Mouse (Mus musculus): ENCODE measurements around the gene Scamp4. TPM values are rescaled to one million over a fixed set of nuclear protein-coding genes. Genes with fewer than 3 reads are reported as not detected.

The Scamp4 gene
- total and polyA plus RNA-seq, 3 experiments: 18.5 to 89.9 (median 33.2) TPM

- peak overlapping the region; percentile 52 for H3K4me2 ChIP-seq (ENCODE audit: insufficient read depth, low read depth, poor library complexity, severe bottlenecking)
- no peak for DNase-seq (ENCODE audit: extremely low read depth)
- peak overlapping the region; percentile 87; the same call in 1 of the 2 replicates for H3K9ac ChIP-seq (ENCODE audit: insufficient read depth, low read depth)
- no peaks in the 10 kb centered on the region for H3K9me3 ChIP-seq (replicated peaks; ENCODE audit: low read length)
- peaks cover 13 to 48% of the 10 kb centered on the region in 2 experiments for H3K4me1 ChIP-seq (ENCODE audit: control insufficient read depth in 1 of 2, insufficient read depth in 2 of 2)
- no peaks in the 10 kb centered on the region for H3K27me3 ChIP-seq (replicated peaks)
- peaks cover 62% of the 10 kb centered on the region for H3K79me2 ChIP-seq (replicated peaks; ENCODE audit: control insufficient read depth, extremely low read depth, insufficient read depth, poor library complexity, severe bottlenecking)
- TF ChIP-seq TBP (conservative IDR thresholded peaks at IDR 0.05; ENCODE audit: low read depth, low read length) (no peak), ZC3H11A (IDR thresholded peaks at IDR 0.05; ENCODE audit: low read depth, low read length) (no peak), ZKSCAN1 (IDR thresholded peaks at IDR 0.05; ENCODE audit: borderline replicate concordance, low read depth, low read length) (no peak), GABPA (IDR thresholded peaks at IDR 0.05; ENCODE audit: insufficient replicate concordance, low read depth, low read length) (no peak), ELF1 (IDR thresholded peaks at IDR 0.05; ENCODE audit: low read depth, low read length) (no peak), NRF1 (IDR thresholded peaks at IDR 0.05; ENCODE audit: low read depth, low read length) (no peak), MAFK (IDR thresholded peaks at IDR 0.05; ENCODE audit: insufficient replicate concordance, low read length) (no peak), CTCF (conservative IDR thresholded peaks at IDR 0.05 in 1 of 2, IDR thresholded peaks at IDR 0.05 in 1 of 2; ENCODE audit: low read depth in 2 of 2, low read length in 2 of 2) (no peak)
- peak overlapping the region in 1 of 3 experiments; percentile 91 for H3K4me3 ChIP-seq (replicated peaks in 1 of 3; ENCODE audit: low read depth in 2 of 3, low read length in 2 of 3, poor library complexity in 1 of 3)
- H3K27ac ChIP-seq (ENCODE audit: insufficient read depth, low read depth): 0 out of 2 replicates have a peak overlapping the region, but pooled peaks have one; percentile 6
- dilution Hi-C loops (cut with MboI; ENCODE audit: extremely low pct_ligation_motif_present, extremely low pct_unique_long_range_greater_than_20kb, low sequenced_read_pairs) (no loop called here), in situ Hi-C loops (cut with MboI; ENCODE audit: low pct_ligation_motif_present, low pct_unique_long_range_greater_than_20kb, low sequenced_read_pairs) (loop anchor here (5.0 kb wide), 1 partner anchor 112 kb away; no protein-coding TSS in a partner anchor)
- H3K36me3 ChIP-seq (replicated peaks in 1 of 2; ENCODE audit: control insufficient read depth in 1 of 2, insufficient read depth in 1 of 2, low read length in 1 of 2): peaks cover 0 to 18% of the 10 kb centered on the region in 2 experiments
Observed at GRCm38 (mm10) chr10:80574896-80575295, 27.8 kb upstream of the Scamp4 start.

GRCm38 (mm10) chr10:80575925-80576324 is 26.7 kb upstream of the Scamp4 start:
- peaks cover 0 to 20% of the 10 kb centered on the region in 2 experiments for H3K36me3 ChIP-seq (replicated peaks in 1 of 2; ENCODE audit: control insufficient read depth in 1 of 2, insufficient read depth in 1 of 2, low read length in 1 of 2)
- no peaks in the 10 kb centered on the region for H3K9me3 ChIP-seq (replicated peaks; ENCODE audit: low read length)
- H3K27me3 ChIP-seq (replicated peaks): no peaks in the 10 kb centered on the region
- peak overlapping the region; percentile 91 to 97 (median 92) for H3K4me3 ChIP-seq (replicated peaks in 1 of 3; ENCODE audit: low read depth in 2 of 3, low read length in 2 of 3, poor library complexity in 1 of 3)
- in situ Hi-C loops (cut with MboI; ENCODE audit: low pct_ligation_motif_present, low pct_unique_long_range_greater_than_20kb, low sequenced_read_pairs): loop anchor here (5.0 kb wide), 1 partner anchor 111 kb away; no protein-coding TSS in a partner anchor
- peak overlapping the region; percentile 87 for H3K9ac ChIP-seq (ENCODE audit: insufficient read depth, low read depth)
- TF ChIP-seq SIN3A (IDR thresholded peaks at IDR 0.05; ENCODE audit: low read length): no peak
- no peak for TF ChIP-seq MAZ (IDR thresholded peaks at IDR 0.05; ENCODE audit: low read depth, low read length)
- no peak for TF ChIP-seq TCF12 (IDR thresholded peaks at IDR 0.05; ENCODE audit: low read depth, low read length)
- TF ChIP-seq HCFC1 (IDR thresholded peaks at IDR 0.05; ENCODE audit: low read depth, low read length): no peak
- dilution Hi-C loops (cut with MboI; ENCODE audit: extremely low pct_ligation_motif_present, extremely low pct_unique_long_range_greater_than_20kb, low sequenced_read_pairs): no loop called here
- peak overlapping the region; percentile 52; the same call in 1 of the 2 replicates for H3K4me2 ChIP-seq (ENCODE audit: insufficient read depth, low read depth, poor library complexity, severe bottlenecking)
- H3K27ac ChIP-seq (ENCODE audit: insufficient read depth, low read depth): peak overlapping the region; percentile 11; the same call in 1 of the 2 replicates
- H3K79me2 ChIP-seq (replicated peaks; ENCODE audit: control insufficient read depth, extremely low read depth, insufficient read depth, poor library complexity, severe bottlenecking): peaks cover 55% of the 10 kb centered on the region
- H3K4me1 ChIP-seq (ENCODE audit: control insufficient read depth in 1 of 2, insufficient read depth in 2 of 2): peaks cover 15 to 51% of the 10 kb centered on the region in 2 experiments
- DNase-seq (ENCODE audit: extremely low read depth): no peak
